Mouse (Mus musculus) stomach, embryonic 16.5 days (tissue): ENCODE results near the gene Zfp266. TPM values are rescaled to one million over a fixed set of nuclear protein-coding genes. Genes with fewer than 3 reads are reported as not detected.

Experiments used
- ATAC-seq: fragments of 200-750 bp; cut with Nextera tagmentation; 2 replicates; pipeline ENCODE4 v1.8.0; 2017; ENCODE audit warnings: moderate number of reproducible peaks, moderate TSS enrichment; ENCODE audit not compliant: insufficient read depth, low FRiP score
- H3K27ac ChIP-seq: fragments of 300-500 bp; sonication (generic); 2 replicates; pipeline ENCODE4 v1.5.1; 2014; ENCODE audit warnings: low read length
- H3K27me3 ChIP-seq: fragments of 300-500 bp; sonication (generic); 2 replicates; pipeline ENCODE4 v1.6.1; 2014; ENCODE audit warnings: low read length, control low read depth, mixed read lengths; ENCODE audit not compliant: control insufficient read depth, insufficient read depth
- H3K36me3 ChIP-seq: fragments of 300-500 bp; sonication (generic); 2 replicates; pipeline ENCODE4 v1.6.1; 2014; ENCODE audit warnings: low read length; ENCODE audit not compliant: control insufficient read depth, insufficient read depth
- H3K4me1 ChIP-seq: fragments of 300-500 bp; sonication (generic); 2 replicates; pipeline ENCODE4 v1.6.1; 2014; ENCODE audit warnings: low read length, control low read depth, mixed read lengths; ENCODE audit not compliant: control insufficient read depth, insufficient read depth
- H3K4me2 ChIP-seq: fragments of 300-500 bp; sonication (generic); 2 replicates; pipeline ENCODE4 v1.6.1; 2014; ENCODE audit warnings: low read depth, low read length, mixed read lengths
- H3K4me3 ChIP-seq: fragments of 300-500 bp; sonication (generic); replicated peaks from 2 replicates; pipeline ENCODE4 v1.5.1; 2014; ENCODE audit warnings: mild to moderate bottlenecking, low read length
- H3K9ac ChIP-seq: fragments of 300-500 bp; sonication (generic); 2 replicates; pipeline ENCODE4 v1.6.1; 2014; ENCODE audit warnings: low read length
- H3K9me3 ChIP-seq: fragments of 300-500 bp; sonication (generic); replicated peaks from 2 replicates; pipeline ENCODE4 v1.6.1; 2016; ENCODE audit warnings: low read length, control low read depth; ENCODE audit not compliant: control insufficient read depth
- WGBS: fragments of 180-500 bp; shearing (Covaris S2); extraction: QIAGEN DNeasy Blood & Tissue Kit; methylation state at CpG from one replicate; pipeline ENCODE4 v1.1.7; 2014; 5-methylcytosine and 5-hydroxymethylcytosine counted together
- polyA plus RNA-seq: library from polyadenylated mRNA; unstranded; fragments of >200 nt; fragmentation: Nextera tagmentation; extraction: Ambion mirVana; gene quantifications from 2 replicates; pipeline ENCODE4 v1.2.1, GENCODE M21; 2015

Gene Zfp266
- polyA plus RNA-seq, 1 experiment from 2014 or later: 88.6 TPM

- H3K4me2 ChIP-seq: no peak overlapping the region
- H3K4me1 ChIP-seq: peaks cover 6% of the 10 kb centered on the region; the same call in 1 of the 2 replicates
- no peak for ATAC-seq
- H3K4me3 ChIP-seq: no peak overlapping the region
- H3K36me3 ChIP-seq: no peaks in the 10 kb centered on the region
- no peaks in the 10 kb centered on the region for H3K9me3 ChIP-seq
- H3K27me3 ChIP-seq: no peaks in the 10 kb centered on the region
- no peak overlapping the region for H3K9ac ChIP-seq
- no peak overlapping the region for H3K27ac ChIP-seq
- 67% methylated on average over 1 of the region's 1 CpGs for WGBS
Observed at GRCm38 (mm10) chr9:20510346-20510745, 10.9 kb downstream of the Zfp266 start.

DNA sequence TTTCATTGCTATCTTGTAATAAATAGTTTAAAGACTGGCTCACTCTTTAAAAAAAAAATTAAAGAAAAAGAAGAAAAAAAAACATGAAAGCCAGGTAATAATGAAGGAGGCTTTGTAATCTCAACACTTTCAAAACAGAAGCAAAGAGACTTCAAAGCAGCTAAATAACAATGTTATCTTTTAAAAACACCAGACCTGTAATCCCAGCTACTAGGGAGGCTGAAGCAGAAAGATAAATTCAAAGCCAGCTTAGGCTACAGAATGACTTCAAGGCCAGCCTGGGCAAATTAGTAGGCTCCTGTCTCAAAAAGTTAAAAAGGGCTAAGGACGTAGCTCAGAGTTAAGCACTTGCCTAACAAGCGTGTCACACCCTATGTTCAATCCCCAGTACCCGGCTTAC lies 11.5 kb downstream of the Zfp266 start:
- Histone ChIP-seq H3K4me2 (no peak overlapping the region), H3K4me3 (no peak overlapping the region), H3K27ac (no peak overlapping the region), H3K9ac (no peak overlapping the region), H3K4me1 (peaks cover 1% of the 10 kb centered on the region; the same call in 1 of the 2 replicates), H3K9me3 (no peaks in the 10 kb centered on the region), H3K36me3 (0 out of 2 replicates have a peak, but pooled peaks cover 7% of the 10 kb centered on the region), H3K27me3 (no peaks in the 10 kb centered on the region)
- WGBS: 71% methylated on average over 3 of the region's 3 CpGs
- ATAC-seq: no peak

DNA sequence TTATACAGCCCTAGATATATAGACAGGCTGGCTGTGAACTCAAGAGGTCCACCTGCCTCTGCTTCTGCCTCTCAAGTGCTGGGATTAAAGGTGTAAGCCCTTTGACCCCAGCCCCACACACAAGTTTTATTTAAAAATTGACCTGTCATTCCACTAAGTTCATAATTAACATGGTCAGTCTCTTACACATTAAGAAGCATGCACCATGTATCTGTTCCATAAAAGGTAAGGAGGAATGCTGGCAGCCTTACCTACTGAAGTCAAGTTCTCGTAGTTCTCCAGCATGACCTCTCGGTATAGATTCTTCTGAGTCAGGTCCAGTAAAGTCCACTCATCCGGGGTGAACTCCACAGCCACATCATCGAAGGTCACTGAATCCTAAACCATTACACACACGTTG lies 16.4 kb downstream of the Zfp266 start:
- 90% methylated on average over 5 of the region's 5 CpGs for WGBS
- Histone ChIP-seq H3K27me3 (no peaks in the 10 kb centered on the region), H3K27ac (no peak overlapping the region), H3K9ac (no peak overlapping the region), H3K4me1 (no peaks in the 10 kb centered on the region), H3K4me3 (no peak overlapping the region), H3K9me3 (no peaks in the 10 kb centered on the region), H3K4me2 (no peak overlapping the region), H3K36me3 (peaks cover 28% of the 10 kb centered on the region)
- ATAC-seq: no peak

DNA sequence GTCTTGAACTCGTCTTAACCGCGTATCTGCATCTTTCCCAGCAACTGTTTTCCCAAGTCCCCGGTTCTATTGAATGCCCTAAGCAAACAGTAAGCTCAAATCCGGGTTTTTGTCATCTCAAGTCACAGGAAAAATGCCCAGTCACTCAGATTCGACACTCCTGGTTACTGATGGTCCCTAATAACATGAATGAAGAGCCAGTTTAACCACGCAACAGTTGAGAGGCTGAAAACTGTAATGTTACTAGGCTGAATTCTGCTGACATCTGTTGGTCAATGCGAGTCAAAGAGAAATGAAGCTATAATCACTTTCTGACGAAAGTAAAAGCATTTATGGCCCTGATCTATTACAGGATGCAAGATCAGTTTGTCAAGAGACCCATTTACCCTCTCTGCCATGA lies 27.9 kb downstream of the Zfp266 start:
- peak overlapping the region; percentile 79 for H3K4me2 ChIP-seq
- ATAC-seq: no peak
- peak overlapping the region; percentile 98 for H3K4me3 ChIP-seq
- H3K36me3 ChIP-seq: peaks cover 18% of the 10 kb centered on the region
- WGBS: 2% methylated on average over 9 of the region's 9 CpGs
- H3K9me3 ChIP-seq: no peaks in the 10 kb centered on the region
- no peaks in the 10 kb centered on the region for H3K27me3 ChIP-seq
- peaks cover 6% of the 10 kb centered on the region for H3K4me1 ChIP-seq
- H3K9ac ChIP-seq: peak overlapping the region; percentile 99
- H3K27ac ChIP-seq: peak overlapping the region; percentile 98

GRCm38 (mm10) chr9:20492527-20493233 lies 28.5 kb downstream of the Zfp266 start, which contains the start of gene Zfp426:
Gene Zfp426, minus strand, starts transcription at chr9:20492746.
- peak within 1 kb of the TSS; percentile 99 for H3K9ac ChIP-seq
- no peaks in the 10 kb centered on the region for H3K27me3 ChIP-seq
- H3K9me3 ChIP-seq: no peaks in the 10 kb centered on the region
- WGBS: under 1% methylated on average over 40 of the region's 40 CpGs
- peak within 1 kb of the TSS; percentile 98 for H3K4me3 ChIP-seq
- peaks cover 6% of the 10 kb centered on the region for H3K4me1 ChIP-seq
- peak within 1 kb of the TSS; percentile 98 for H3K27ac ChIP-seq
- H3K36me3 ChIP-seq: peaks cover 13% of the 10 kb centered on the region
- peak within 1 kb of the TSS; percentile 79 for H3K4me2 ChIP-seq
- peak; percentile 96 for ATAC-seq

DNA sequence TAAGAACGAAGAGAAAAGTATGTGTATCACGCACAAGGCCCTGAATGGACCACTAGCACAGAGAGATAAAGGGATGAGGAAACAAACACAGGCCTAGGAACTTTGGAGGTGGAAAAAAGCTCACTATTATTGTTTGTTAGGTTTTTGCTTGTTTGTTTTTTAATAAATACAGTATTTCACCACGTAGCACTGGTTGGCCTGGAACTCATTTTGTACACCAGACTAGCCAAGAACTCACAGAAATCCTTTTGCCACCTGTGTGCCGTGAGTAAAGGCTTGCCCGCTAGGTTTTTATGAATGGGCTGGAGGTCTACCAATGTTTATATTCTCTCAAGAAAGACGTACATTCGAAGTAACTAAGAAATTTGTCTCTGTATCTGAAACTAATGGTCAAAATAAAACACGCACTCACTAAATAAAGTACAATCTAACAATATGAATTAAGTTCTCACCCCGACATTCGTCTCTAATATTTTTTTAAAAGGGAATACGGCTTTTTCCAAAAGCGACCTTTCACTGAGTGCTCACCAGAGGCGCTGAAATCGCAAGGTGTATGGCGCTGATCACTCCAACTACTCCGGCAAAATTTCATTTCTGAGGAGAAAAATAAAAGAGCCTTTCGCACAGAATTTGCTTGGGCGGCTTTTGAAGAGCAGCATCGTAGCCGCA lies 29.2 kb downstream of the Zfp266 start:
- Histone ChIP-seq H3K27ac (peak overlapping the region; percentile 98), H3K4me3 (peak overlapping the region; percentile 98), H3K9ac (peak overlapping the region; percentile 99), H3K4me1 (peaks cover 6% of the 10 kb centered on the region), H3K9me3 (no peaks in the 10 kb centered on the region), H3K4me2 (peak overlapping the region; percentile 79), H3K36me3 (peaks cover 7% of the 10 kb centered on the region), H3K27me3 (no peaks in the 10 kb centered on the region)
- 7% methylated on average over 20 of the region's 20 CpGs for WGBS
- no peak for ATAC-seq

- no peak for ATAC-seq
- H3K27ac ChIP-seq: no peak overlapping the region
- H3K36me3 ChIP-seq: peaks cover 1% of the 10 kb centered on the region; the same call in 1 of the 2 replicates
- peaks cover 6% of the 10 kb centered on the region for H3K4me1 ChIP-seq
- no peak overlapping the region for H3K9ac ChIP-seq
- H3K27me3 ChIP-seq: no peaks in the 10 kb centered on the region
- no peaks in the 10 kb centered on the region for H3K9me3 ChIP-seq
- no peak overlapping the region for H3K4me3 ChIP-seq
- WGBS: 84% methylated on average over 5 of the region's 5 CpGs
- H3K4me2 ChIP-seq: no peak overlapping the region
Observed at GRCm38 (mm10) chr9:20489536-20489935, 31.7 kb downstream of the Zfp266 start.

DNA sequence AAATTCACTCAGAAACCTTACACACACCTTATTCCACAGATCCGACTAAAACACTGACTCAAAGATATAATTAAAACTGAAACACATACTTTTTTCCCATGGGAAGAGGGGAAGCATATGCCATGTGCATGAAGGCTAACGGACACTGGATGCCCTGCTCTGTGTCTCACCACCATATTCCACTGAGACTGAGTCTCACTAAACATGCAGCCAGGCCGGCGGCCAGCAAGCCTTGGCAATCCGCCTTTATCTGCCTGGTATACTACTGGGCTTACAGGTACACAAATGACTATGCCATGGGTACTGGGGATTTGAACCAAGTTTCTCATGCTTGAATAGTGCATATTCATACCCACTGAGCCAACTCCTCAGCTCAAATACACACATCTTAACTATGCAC lies 41.8 kb downstream of the Zfp266 start:
- ATAC-seq: no peak
- H3K4me3 ChIP-seq: no peak overlapping the region
- H3K27me3 ChIP-seq: no peaks in the 10 kb centered on the region
- no peak overlapping the region for H3K27ac ChIP-seq
- H3K36me3 ChIP-seq: 0 out of 2 replicates have a peak, but pooled peaks cover 6% of the 10 kb centered on the region
- H3K4me2 ChIP-seq: no peak overlapping the region
- H3K9me3 ChIP-seq: no peaks in the 10 kb centered on the region
- no peaks in the 10 kb centered on the region for H3K4me1 ChIP-seq
- H3K9ac ChIP-seq: no peak overlapping the region
- WGBS: 90% methylated on average over 5 of the region's 5 CpGs

- no peak overlapping the region for H3K4me2 ChIP-seq
- no peaks in the 10 kb centered on the region for H3K27me3 ChIP-seq
- no peaks in the 10 kb centered on the region for H3K9me3 ChIP-seq
- no peak overlapping the region for H3K4me3 ChIP-seq
- no peak overlapping the region for H3K27ac ChIP-seq
- H3K9ac ChIP-seq: no peak overlapping the region
- H3K4me1 ChIP-seq: no peaks in the 10 kb centered on the region
- no peak for ATAC-seq
- peaks cover 21% of the 10 kb centered on the region for H3K36me3 ChIP-seq
- WGBS: 85% methylated on average over 1 of the region's 1 CpGs
Observed at GRCm38 (mm10) chr9:20476632-20477031, 44.6 kb downstream of the Zfp266 start.
